Mouse (Mus musculus) spleen, adult 2 months (tissue): ENCODE measurements around the gene Olfml2b. TPM values are rescaled to one million over a fixed set of nuclear protein-coding genes. Genes with fewer than 3 reads are reported as not detected.

Experiments
- DNase-seq, 2 experiments: peaks; one replicate each; pipeline versions ENCODE4 v3.0.0 to v3.0.0-alpha.2; 2012 to 2021; ENCODE audit warnings: low spot score in 2 of 2, low read depth in 1 of 2
- H3K27ac ChIP-seq: fragments of 200-500 bp; 2 replicates; pipeline ENCODE4 v1.5.1; 2012; ENCODE audit warnings: low read length, inconsistent platforms; ENCODE audit not compliant: insufficient read depth
- H3K27me3 ChIP-seq: fragments of 200-500 bp; 2 replicates; pipeline ENCODE4 v1.6.1; 2012; ENCODE audit warnings: mild to moderate bottlenecking, moderate library complexity, low read length, inconsistent platforms; ENCODE audit not compliant: control insufficient read depth, insufficient read depth
- H3K36me3 ChIP-seq: fragments of 200-500 bp; 2 replicates; pipeline ENCODE4 v1.6.1; 2012; ENCODE audit warnings: mild to moderate bottlenecking, low read length, inconsistent platforms; ENCODE audit not compliant: control insufficient read depth, insufficient read depth
- H3K4me1 ChIP-seq: fragments of 200-500 bp; 2 replicates; pipeline ENCODE4 v1.6.1; 2011; ENCODE audit warnings: inconsistent platforms; ENCODE audit not compliant: control insufficient read depth, insufficient read depth, insufficient read length
- H3K4me3 ChIP-seq: fragments of 200-500 bp; 2 replicates; pipeline ENCODE4 v1.5.1; 2011; ENCODE audit warnings: mild to moderate bottlenecking, inconsistent platforms; ENCODE audit not compliant: insufficient read depth, insufficient read length; ENCODE audit errors: extremely low read depth
- CTCF ChIP-seq: fragments of 200-500 bp; IDR thresholded peaks from 2 replicates; pipeline ENCODE4 v1.5.1; 2011; ENCODE audit warnings: mild to moderate bottlenecking, inconsistent platforms; ENCODE audit not compliant: insufficient read depth, insufficient read length, insufficient replicate concordance; ENCODE audit errors: extremely low read depth
- POLR2A ChIP-seq: fragments of 200-500 bp; IDR thresholded peaks from 2 replicates; pipeline ENCODE4 v1.6.1; 2011; ENCODE audit warnings: low read depth, low read length, inconsistent platforms
- WGBS: fragments of 180-500 bp; shearing (Covaris S2); methylation state at CpG from one replicate; pipeline ENCODE4 v1.1.7; 2018; 5-methylcytosine and 5-hydroxymethylcytosine counted together
- polyA plus RNA-seq: library from polyadenylated mRNA; depleted of rRNA; stranded (reverse); fragments of >200 nt; gene quantifications from 2 replicates; pipeline ENCODE4 v1.2.3, GENCODE M21; 2012

Olfml2b gene
- polyA plus RNA-seq, 1 experiment, result 4.0 TPM

GRCm38 (mm10) chr1:170709034-170709433, 64.7 kb downstream of the Olfml2b start:
- 37% methylated on average over 3 of the region's 3 CpGs for WGBS
- Histone ChIP-seq H3K4me3 (no peak overlapping the region), H3K27ac (peak overlapping the region; percentile 55), H3K27me3 (no peaks in the 10 kb centered on the region), H3K4me1 (peaks cover 17% of the 10 kb centered on the region; the same call in 1 of the 2 replicates), H3K36me3 (no peaks in the 10 kb centered on the region)
- no peak for TF ChIP-seq POLR2A
- no peak for TF ChIP-seq CTCF
- no peak for DNase-seq

GRCm38 (mm10) chr1:170709481-170709880, 65.1 kb downstream of the Olfml2b start:
- Histone ChIP-seq H3K4me3 (no peak overlapping the region), H3K27ac (peak overlapping the region; percentile 30; the same call in 1 of the 2 replicates), H3K36me3 (no peaks in the 10 kb centered on the region), H3K4me1 (peaks cover 17% of the 10 kb centered on the region; the same call in 1 of the 2 replicates), H3K27me3 (no peaks in the 10 kb centered on the region)
- TF ChIP-seq CTCF (no peak), POLR2A (no peak)
- WGBS, result 21% methylated on average over 8 of the region's 8 CpGs
- DNase-seq, result peak; percentile 78 to 84

- no peak for DNase-seq
- TF ChIP-seq CTCF, result no peak
- TF ChIP-seq POLR2A, result no peak
- Histone ChIP-seq H3K27ac (peak overlapping the region; percentile 30; the same call in 1 of the 2 replicates), H3K4me1 (peaks cover 17% of the 10 kb centered on the region; the same call in 1 of the 2 replicates), H3K4me3 (no peak overlapping the region), H3K36me3 (no peaks in the 10 kb centered on the region), H3K27me3 (no peaks in the 10 kb centered on the region)
- whole genome bisulfite sequencing, result 81% methylated on average over 3 of the region's 3 CpGs
Measured at GRCm38 (mm10) chr1:170709969-170710368, 65.6 kb downstream of the Olfml2b start.

- TF ChIP-seq POLR2A (no peak), CTCF (no peak)
- H3K36me3 ChIP-seq, result no peaks in the 10 kb centered on the region
- no peak for DNase-seq
- H3K27me3 ChIP-seq, result no peaks in the 10 kb centered on the region
- no peak overlapping the region for H3K27ac ChIP-seq
- peaks cover 11% of the 10 kb centered on the region; the same call in 1 of the 2 replicates for H3K4me1 ChIP-seq
- WGBS, result 96% methylated on average over 7 of the region's 7 CpGs
- H3K4me3 ChIP-seq, result no peak overlapping the region
Measured at GRCm38 (mm10) chr1:170711731-170712130, 67.4 kb downstream of the Olfml2b start.

- no peaks in the 10 kb centered on the region for H3K4me1 ChIP-seq
- no peak overlapping the region for H3K27ac ChIP-seq
- no peak for DNase-seq
- no peak overlapping the region for H3K4me3 ChIP-seq
- whole genome bisulfite sequencing, result 93% methylated on average over 3 of the region's 3 CpGs
- H3K36me3 ChIP-seq, result no peaks in the 10 kb centered on the region
- TF ChIP-seq CTCF (no peak), POLR2A (no peak)
- no peaks in the 10 kb centered on the region for H3K27me3 ChIP-seq
Measured at GRCm38 (mm10) chr1:170717241-170717828, 73.0 kb downstream of the Olfml2b start.

- Histone ChIP-seq H3K27me3 (no peaks in the 10 kb centered on the region), H3K4me3 (no peak overlapping the region)
- DNase-seq, result no peak
Measured at GRCm38 (mm10) chr1:170718133-170718810, 73.9 kb downstream of the Olfml2b start.

GRCm38 (mm10) chr1:170721560-170721959, 77.2 kb downstream of the Olfml2b start:
- Histone ChIP-seq H3K4me1 (no peaks in the 10 kb centered on the region), H3K27ac (no peak overlapping the region), H3K4me3 (no peak overlapping the region), H3K27me3 (no peaks in the 10 kb centered on the region), H3K36me3 (no peaks in the 10 kb centered on the region; the same call in 1 of the 2 replicates)
- 89% methylated on average over 5 of the region's 5 CpGs for WGBS
- DNase-seq, result no peak
- TF ChIP-seq POLR2A (no peak), CTCF (no peak)

More at GRCm38 (mm10) chr1:170718133-170718810, 73.9 kb downstream of the Olfml2b start:
- no peak overlapping the region for H3K27ac ChIP-seq
- 75% methylated on average over 8 of the region's 8 CpGs for WGBS
- no peaks in the 10 kb centered on the region for H3K4me1 ChIP-seq
- TF ChIP-seq CTCF, result no peak
- no peak for TF ChIP-seq POLR2A
- H3K36me3 ChIP-seq, result no peaks in the 10 kb centered on the region; the same call in 1 of the 2 replicates
